Mouse (Mus musculus) myocyte (in vitro differentiated cells): ENCODE data around the gene Gpc6. TPM values are rescaled to one million over a fixed set of nuclear protein-coding genes. Genes with fewer than 3 reads are reported as not detected.

Source experiments
- H3K27me3 ChIP-seq: one replicate; pipeline ENCODE4 v1.6.1; 2011; ENCODE audit not compliant: control insufficient read depth, insufficient read depth, insufficient read length
- H3K36me3 ChIP-seq: one replicate; pipeline ENCODE4 v1.6.1; 2011; ENCODE audit not compliant: control insufficient read depth, insufficient read depth
- H3K4me2 ChIP-seq: one replicate; pipeline ENCODE4 v1.6.1; 2011; ENCODE audit warnings: low read depth, control low read depth
- H3K4me3 ChIP-seq: one replicate; pipeline ENCODE4 v1.5.1; 2011; ENCODE audit warnings: mild to moderate bottlenecking, control low read depth, moderate library complexity
- H3K79me2 ChIP-seq: one replicate; pipeline ENCODE4 v1.6.1; 2011; ENCODE audit not compliant: control insufficient read depth, insufficient read depth
- H3ac ChIP-seq: one replicate; pipeline ENCODE4 v1.6.1; 2011; ENCODE audit not compliant: control insufficient read depth, insufficient read length
- E2F4 ChIP-seq: IDR thresholded peaks from one replicate; pipeline ENCODE4 v1.6.1; 2011; ENCODE audit warnings: mild to moderate bottlenecking, control low read depth, moderate library complexity; ENCODE audit not compliant: insufficient read depth
- MYOG ChIP-seq, 3 experiments: IDR thresholded peaks; one replicate each; pipeline ENCODE4 v1.6.1; 2011; ENCODE audit warnings: control low read depth in 2 of 3, low read depth in 2 of 3, mild to moderate bottlenecking in 2 of 3; ENCODE audit not compliant: insufficient read length in 2 of 3, control insufficient read depth in 1 of 3, insufficient read depth in 1 of 3
- POLR2A ChIP-seq: IDR thresholded peaks from one replicate; pipeline ENCODE4 v1.6.1; 2011; ENCODE audit warnings: low read depth, mild to moderate bottlenecking, control low read depth, moderate library complexity; ENCODE audit not compliant: insufficient read length
- POLR2AphosphoS2 ChIP-seq: IDR thresholded peaks from one replicate; pipeline ENCODE4 v1.6.1; 2011; ENCODE audit warnings: low read depth, control low read depth; ENCODE audit not compliant: insufficient read length
- REST ChIP-seq: IDR thresholded peaks from one replicate; pipeline ENCODE4 v1.6.1; 2011; ENCODE audit warnings: mild to moderate bottlenecking, control low read depth, moderate library complexity; ENCODE audit not compliant: insufficient read depth, insufficient read length
- SRF ChIP-seq: IDR thresholded peaks from one replicate; pipeline ENCODE4 v1.6.1; 2011; ENCODE audit warnings: low read depth; ENCODE audit not compliant: control insufficient read depth, insufficient read length
- TCF12 ChIP-seq: IDR thresholded peaks from one replicate; pipeline ENCODE4 v1.6.1; 2011; ENCODE audit warnings: mild to moderate bottlenecking, control low read depth; ENCODE audit not compliant: poor library complexity, insufficient read depth, severe bottlenecking
- TCF3 ChIP-seq: IDR thresholded peaks from one replicate; pipeline ENCODE4 v1.6.1; 2011; ENCODE audit warnings: low read depth, control low read depth; ENCODE audit not compliant: insufficient read length
- USF1 ChIP-seq: IDR thresholded peaks from one replicate; pipeline ENCODE4 v1.6.1; 2011; ENCODE audit warnings: low read depth, mild to moderate bottlenecking, control low read depth, moderate library complexity
- polyA plus RNA-seq: library from polyadenylated mRNA; unstranded; fragments of >200 nt; fragmentation: generic; extraction: Trizol; gene quantifications from one replicate; pipeline ENCODE4 v1.2.1, GENCODE M21; 2012; ENCODE audit warnings: missing spikeins

The Gpc6 gene
- polyA plus RNA-seq, 1 experiment = 5.0 TPM

DNA sequence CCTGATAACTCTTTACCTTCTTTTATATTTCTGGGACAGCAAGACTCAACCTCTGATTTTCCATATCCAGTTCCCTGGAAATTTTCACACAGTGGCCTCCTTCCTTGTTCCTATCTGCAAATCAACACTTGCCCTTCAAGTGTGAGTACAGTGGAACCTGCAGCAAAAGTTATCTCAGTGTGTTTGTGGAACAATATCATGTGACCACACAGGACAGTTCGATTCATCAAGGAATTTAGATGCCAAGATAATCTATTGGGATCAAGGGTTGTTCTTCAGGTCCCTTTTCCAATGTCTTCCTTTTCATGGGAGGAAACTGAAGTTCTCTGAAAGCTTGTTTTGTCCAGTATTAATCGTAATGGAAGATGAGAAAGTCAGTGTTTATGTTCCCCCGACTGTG, 891.6 kb downstream of the Gpc6 start:
- Histone ChIP-seq H3K27me3 (no peaks in the 10 kb centered on the region), H3K4me3 (no peak overlapping the region), H3K4me2 (no peak overlapping the region), H3K36me3 (no peaks in the 10 kb centered on the region), H3ac (no peak overlapping the region), H3K79me2 (no peaks in the 10 kb centered on the region)
- no peak for TF ChIP-seq USF1

DNA sequence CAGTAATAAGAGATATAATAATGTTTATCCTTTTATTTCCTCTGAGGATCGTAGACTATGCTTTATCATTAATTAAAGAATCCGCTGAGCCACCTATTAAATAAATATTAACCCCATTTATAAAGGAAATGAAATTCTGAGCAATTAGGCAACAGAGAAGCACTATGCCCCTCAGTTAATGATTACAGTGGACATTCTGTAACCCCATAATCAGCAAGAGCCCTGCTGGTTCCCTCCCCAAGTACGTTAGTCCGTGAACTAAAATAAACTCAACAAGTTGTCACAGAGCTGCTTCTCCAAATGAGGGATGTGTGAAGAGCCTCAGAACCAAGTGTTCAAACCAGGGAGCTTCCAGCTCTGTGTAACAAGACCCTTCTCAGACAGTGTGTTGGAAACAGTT, 892.1 kb downstream of the Gpc6 start:
- no peak overlapping the region for H3K4me3 ChIP-seq
- H3K4me2 ChIP-seq = no peak overlapping the region
- no peaks in the 10 kb centered on the region for H3K36me3 ChIP-seq
- no peaks in the 10 kb centered on the region for H3K79me2 ChIP-seq
- H3K27me3 ChIP-seq = no peaks in the 10 kb centered on the region
- H3ac ChIP-seq = no peak overlapping the region
- no peak for TF ChIP-seq POLR2A

DNA sequence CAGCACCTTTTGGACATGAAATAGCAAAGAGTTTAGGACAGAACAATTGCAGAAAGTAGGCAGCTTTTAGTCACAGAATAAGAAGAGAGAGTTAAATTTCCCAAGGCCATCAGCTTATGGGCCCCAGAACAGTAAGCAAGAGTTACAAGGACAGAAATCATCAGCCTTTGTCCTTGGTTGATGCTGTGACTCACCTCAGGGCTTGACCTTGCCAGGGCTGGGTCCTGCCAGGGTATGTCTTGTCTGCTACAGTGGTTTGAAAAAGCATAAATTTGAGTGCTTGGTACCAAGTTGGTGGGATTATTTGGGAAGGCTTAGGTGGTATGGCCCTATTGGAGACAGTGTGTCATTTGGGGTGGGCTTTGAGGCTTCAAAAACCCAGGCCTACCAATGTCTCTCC, 899.4 kb downstream of the Gpc6 start:
- Histone ChIP-seq H3K36me3 (no peaks in the 10 kb centered on the region), H3K79me2 (no peaks in the 10 kb centered on the region), H3K4me2 (no peak overlapping the region), H3K4me3 (no peak overlapping the region), H3K27me3 (no peaks in the 10 kb centered on the region), H3ac (no peak overlapping the region)
- TF ChIP-seq MYOG (IDR thresholded peaks at IDR 0.05; ENCODE audit: control insufficient read depth in 1 of 3, insufficient read depth in 1 of 3, insufficient read length in 2 of 3, low read depth in 2 of 3) = no peak
- TF ChIP-seq REST = no peak
- no peak for TF ChIP-seq SRF
- no peak for TF ChIP-seq TCF3

DNA sequence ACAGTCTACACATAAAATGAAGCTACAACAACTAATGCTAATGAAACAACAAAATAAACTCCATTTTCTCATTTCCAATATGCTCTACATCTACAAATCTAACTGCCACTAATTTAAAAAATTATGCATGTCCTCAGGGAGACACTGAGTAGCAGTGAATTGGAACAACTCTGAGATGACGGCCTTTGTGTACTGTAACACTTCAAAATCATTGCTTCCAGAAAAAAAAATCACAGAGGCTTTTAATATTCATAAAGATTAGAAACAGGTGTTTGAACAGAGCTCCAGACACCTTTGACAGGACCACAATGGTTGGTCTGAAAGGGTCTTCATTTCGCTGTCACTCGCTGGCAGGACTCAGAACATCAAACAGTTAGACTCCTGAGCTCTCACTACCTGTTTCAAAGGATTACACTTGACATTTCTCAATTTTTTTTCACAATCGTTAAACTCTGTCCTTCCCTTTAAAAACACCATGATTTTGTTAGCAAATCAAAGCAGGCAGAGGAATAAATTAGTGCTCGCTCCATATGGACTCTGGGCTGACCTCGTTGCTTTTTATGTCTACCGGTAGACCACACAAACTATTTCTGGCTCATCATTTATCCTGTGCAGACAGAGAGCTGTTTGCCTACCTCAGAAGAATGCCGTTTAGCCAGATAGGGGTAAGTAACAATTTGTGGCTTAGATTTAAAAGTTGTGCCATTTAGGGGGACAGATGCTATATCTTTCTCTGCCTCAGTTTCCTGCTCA, 901.4 kb downstream of the Gpc6 start:
- Histone ChIP-seq H3K4me3 (no peak overlapping the region), H3K27me3 (no peaks in the 10 kb centered on the region), H3K36me3 (no peaks in the 10 kb centered on the region), H3K4me2 (no peak overlapping the region), H3ac (no peak overlapping the region), H3K79me2 (no peaks in the 10 kb centered on the region)
- TF ChIP-seq USF1 (no peak), TCF3 (no peak), TCF12 (no peak), SRF (no peak), E2F4 (no peak), MYOG (IDR thresholded peaks at IDR 0.05; ENCODE audit: control insufficient read depth in 1 of 3, insufficient read depth in 1 of 3, insufficient read length in 2 of 3, low read depth in 2 of 3) (no peak)

DNA sequence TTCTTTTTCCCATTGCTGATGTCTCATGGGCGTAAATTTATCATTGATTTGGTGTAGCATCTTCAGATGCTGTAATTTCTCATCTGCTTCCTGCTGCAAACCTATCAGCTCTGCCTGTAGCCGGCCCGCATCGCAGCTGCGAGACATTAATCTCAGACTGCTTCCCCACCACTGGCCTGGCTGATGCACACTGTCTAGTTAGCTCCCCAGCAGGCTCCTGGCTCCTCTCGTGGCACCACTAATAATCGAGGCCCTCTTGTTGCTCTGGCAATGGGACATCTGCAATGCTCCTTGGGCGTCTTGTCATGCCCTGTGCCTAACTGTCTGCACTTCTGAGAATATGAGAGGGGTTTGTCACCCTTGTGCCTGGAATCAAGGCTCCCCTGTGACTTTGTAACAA, 906.2 kb downstream of the Gpc6 start:
- Histone ChIP-seq H3K4me3 (no peak overlapping the region), H3K36me3 (no peaks in the 10 kb centered on the region), H3ac (no peak overlapping the region), H3K4me2 (no peak overlapping the region), H3K27me3 (no peaks in the 10 kb centered on the region), H3K79me2 (no peaks in the 10 kb centered on the region)
- TF ChIP-seq E2F4 (no peak), TCF12 (no peak), USF1 (no peak), POLR2AphosphoS2 (no peak), TCF3 (no peak)

DNA sequence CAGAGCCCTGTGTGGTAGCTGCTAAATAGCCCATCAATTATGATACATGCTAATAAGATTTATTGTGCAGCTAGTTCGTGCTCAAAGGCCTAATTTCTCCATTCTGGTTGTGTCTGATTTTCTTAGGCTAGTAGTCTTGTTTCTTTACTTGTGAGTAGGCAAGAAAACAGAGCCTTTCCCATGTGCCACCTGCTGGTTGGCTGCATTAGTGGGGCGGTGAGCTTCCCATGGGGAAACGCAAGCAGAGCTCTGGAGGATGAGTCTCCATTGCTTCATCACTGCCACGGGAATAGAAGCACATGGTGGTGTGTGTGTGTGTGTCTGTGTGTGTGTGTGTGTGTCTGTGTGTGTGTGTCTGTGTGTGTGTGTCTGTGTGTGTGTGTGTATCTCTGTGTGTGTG, 906.6 kb downstream of the Gpc6 start:
- Histone ChIP-seq H3K79me2 (no peaks in the 10 kb centered on the region), H3K4me3 (no peak overlapping the region), H3K36me3 (no peaks in the 10 kb centered on the region), H3K4me2 (no peak overlapping the region), H3ac (no peak overlapping the region), H3K27me3 (no peaks in the 10 kb centered on the region)
- no peak for TF ChIP-seq REST
- no peak for TF ChIP-seq E2F4
- TF ChIP-seq SRF = no peak
- TF ChIP-seq MYOG (IDR thresholded peaks at IDR 0.05; ENCODE audit: control insufficient read depth in 1 of 3, insufficient read depth in 1 of 3, insufficient read length in 2 of 3, low read depth in 2 of 3) = no peak

DNA sequence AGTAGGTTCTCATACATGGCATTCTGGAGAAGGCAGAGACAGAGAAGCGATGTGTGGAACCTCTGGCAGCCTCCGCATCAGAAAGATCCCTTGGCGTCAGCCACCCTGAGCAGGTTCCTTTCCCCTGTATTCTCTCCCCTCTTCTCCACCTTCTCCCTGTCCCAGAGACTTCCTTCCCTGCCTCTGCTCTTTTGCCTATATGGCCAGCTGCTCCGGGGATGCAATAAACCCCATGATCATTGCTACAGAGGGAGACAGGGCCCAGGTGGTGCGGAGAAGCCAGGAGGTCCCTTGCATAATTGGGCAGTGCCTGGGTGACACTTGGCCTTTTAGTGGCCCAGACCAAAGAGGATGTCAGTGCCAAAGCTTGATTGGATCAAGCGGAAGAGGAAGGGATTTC, 910.4 kb downstream of the Gpc6 start:
- Histone ChIP-seq H3K4me2 (no peak overlapping the region), H3K27me3 (no peaks in the 10 kb centered on the region), H3ac (no peak overlapping the region), H3K79me2 (no peaks in the 10 kb centered on the region), H3K36me3 (no peaks in the 10 kb centered on the region), H3K4me3 (no peak overlapping the region)
- TF ChIP-seq MYOG (IDR thresholded peaks at IDR 0.05; ENCODE audit: control insufficient read depth in 1 of 3, insufficient read depth in 1 of 3, insufficient read length in 2 of 3, low read depth in 2 of 3) (no peak), E2F4 (no peak)
